Mouse (Mus musculus): ENCODE results near the gene Zfp526.

GRCm38 (mm10) chr7:25179606-25180161 is 41.5 kb upstream of the Zfp526 start, which contains the start of gene Pou2f2:
- TF ChIP-seq CTCF (IDR thresholded peaks at IDR 0.05; ENCODE audit: insufficient read depth, low read depth, low read length) = peak; percentile 41; the same call in 1 of the 2 replicates
- peak; percentile 45; the same call in 1 of the 2 replicates for TF ChIP-seq POLR2A (IDR thresholded peaks at IDR 0.05; ENCODE audit: insufficient read depth, low read depth, low read length)
